Mouse (Mus musculus): ENCODE measurements at regions not wholly inside any gene's neighbourhood (a gene's known extent, or its start where the extent isn't known, plus 50 kb on each side); places are given as distances from the start of the nearest gene placed in this dataset.

DNA sequence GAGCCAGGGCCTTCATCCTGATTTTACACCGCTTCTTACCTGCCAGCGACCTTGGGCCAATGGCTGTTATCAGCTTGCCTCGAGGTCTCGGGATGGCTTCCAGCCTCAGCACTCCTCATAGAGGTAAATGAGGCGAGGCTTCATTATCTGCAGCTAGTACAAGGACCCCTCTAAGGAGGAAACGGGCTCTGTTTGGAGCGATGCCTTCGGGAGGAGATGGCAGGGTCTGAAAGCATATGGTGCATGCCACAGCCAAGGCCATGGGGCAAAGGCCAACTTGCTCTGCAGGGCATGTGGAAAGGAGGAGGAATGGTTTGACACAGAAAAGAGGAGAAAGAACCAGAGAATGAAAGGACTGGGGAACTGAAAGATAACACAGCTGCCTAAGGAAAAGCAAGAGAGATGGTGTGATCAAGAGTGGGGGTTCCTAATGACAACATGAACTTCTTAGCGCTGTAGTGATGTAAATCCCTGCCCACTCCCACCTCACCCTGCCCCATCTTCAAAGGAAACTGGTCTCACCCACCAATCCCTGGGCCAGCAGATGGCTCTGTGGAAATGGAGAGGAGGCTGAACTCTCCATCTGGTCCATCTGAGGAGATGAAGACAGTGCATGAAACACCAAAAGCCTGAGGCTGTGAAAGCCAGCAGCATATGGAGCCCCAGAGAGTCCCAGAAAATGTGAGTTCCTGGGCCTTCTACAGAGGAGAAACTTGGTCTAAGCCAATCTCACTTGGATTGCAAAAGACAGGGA is 134.0 kb downstream of the Rplp1 start:
- WGBS, result 68% methylated on average over 9 of the region's 9 CpGs

DNA sequence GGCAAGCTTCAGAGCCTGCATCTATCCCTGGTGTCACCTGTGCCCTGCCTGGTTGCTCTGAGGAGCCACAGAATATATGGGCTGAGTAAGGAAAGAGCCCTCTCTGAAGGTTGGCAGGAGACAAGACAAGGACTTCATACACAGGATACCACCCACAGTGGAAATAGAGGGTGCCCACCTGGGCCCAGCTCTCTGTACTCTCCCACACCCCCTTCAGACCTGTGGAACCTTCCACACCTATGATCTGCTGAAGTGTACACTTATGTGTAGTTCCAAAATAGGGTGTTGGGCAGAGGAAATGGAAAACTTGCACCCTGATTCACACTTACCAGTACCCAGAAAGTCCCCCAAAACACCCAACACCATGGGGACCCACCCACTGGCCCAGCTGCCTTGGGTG is 135.2 kb downstream of the Rplp1 start:
- peaks cover 34% of the 10 kb centered on the region; the same call in 1 of the 2 replicates for H3K27me3 ChIP-seq (ENCODE audit: control insufficient read depth, insufficient read depth, low read length)
- no peaks in the 10 kb centered on the region for H3K4me1 ChIP-seq (ENCODE audit: control insufficient read depth, insufficient read depth)
- no peak overlapping the region for H3K9ac ChIP-seq (replicated peaks; ENCODE audit: low read depth, low read length)
- H3K36me3 ChIP-seq (replicated peaks; ENCODE audit: control insufficient read depth, insufficient read depth, low read length), result no peaks in the 10 kb centered on the region
- H3K4me3 ChIP-seq (ENCODE audit: low read depth, low read length), result no peak overlapping the region
- DNase-seq (ENCODE audit: low spot score) (no peak), ATAC-seq (ENCODE audit: insufficient read depth, low read depth) (no peak)
- no peaks in the 10 kb centered on the region for H3K9me3 ChIP-seq (replicated peaks; ENCODE audit: control insufficient read depth, low read length)
- no peak overlapping the region for H3K4me2 ChIP-seq (ENCODE audit: low read depth, low read length)
- TF ChIP-seq CTCF (IDR thresholded peaks at IDR 0.05; ENCODE audit: low read depth) (no peak), EP300 (IDR thresholded peaks at IDR 0.05; ENCODE audit: low read depth) (no peak)
- no peak overlapping the region for H3K27ac ChIP-seq (ENCODE audit: low read depth)

More for the DNA sequence above, 134.0 kb downstream of the Rplp1 start:
- no peaks in the 10 kb centered on the region for H3K9me3 ChIP-seq (replicated peaks; ENCODE audit: control insufficient read depth, low read length)
- ATAC-seq (ENCODE audit: insufficient read depth, low read depth) (no peak), DNase-seq (ENCODE audit: low spot score) (no peak)
- no peak overlapping the region for H3K4me2 ChIP-seq (ENCODE audit: low read depth, low read length)
- H3K36me3 ChIP-seq (replicated peaks; ENCODE audit: control insufficient read depth, insufficient read depth, low read length), result no peaks in the 10 kb centered on the region
- no peak overlapping the region for H3K4me3 ChIP-seq (ENCODE audit: low read depth, low read length)
- no peaks in the 10 kb centered on the region for H3K4me1 ChIP-seq (ENCODE audit: control insufficient read depth, insufficient read depth)
- TF ChIP-seq CTCF (IDR thresholded peaks at IDR 0.05; ENCODE audit: low read depth) (no peak), EP300 (IDR thresholded peaks at IDR 0.05; ENCODE audit: low read depth) (no peak)
- peaks cover 40% of the 10 kb centered on the region; the same call in 1 of the 2 replicates for H3K27me3 ChIP-seq (ENCODE audit: control insufficient read depth, insufficient read depth, low read length)
- no peak overlapping the region for H3K9ac ChIP-seq (replicated peaks; ENCODE audit: low read depth, low read length)
- no peak overlapping the region for H3K27ac ChIP-seq (ENCODE audit: low read depth)

DNA sequence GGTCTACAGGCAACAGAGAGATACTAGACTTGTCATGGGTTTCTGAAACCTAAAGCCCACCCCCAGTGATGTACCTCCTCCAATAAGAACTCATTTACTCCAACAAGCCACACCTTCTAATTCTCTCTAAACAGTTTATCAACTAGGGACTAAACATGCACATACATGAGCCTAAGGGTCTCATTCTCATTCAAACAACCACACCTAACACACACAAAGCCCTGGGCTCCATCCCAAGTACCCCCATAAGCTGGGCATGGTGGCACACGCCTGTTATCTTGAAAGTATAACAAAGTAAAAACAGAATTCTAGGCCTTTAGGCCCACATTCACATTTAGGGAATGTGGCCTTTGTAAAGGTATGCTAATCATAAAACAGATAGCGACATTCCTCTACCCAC is 137.9 kb downstream of the Rplp1 start:
- WGBS, result 78% methylated on average over 2 of the region's 2 CpGs

DNA sequence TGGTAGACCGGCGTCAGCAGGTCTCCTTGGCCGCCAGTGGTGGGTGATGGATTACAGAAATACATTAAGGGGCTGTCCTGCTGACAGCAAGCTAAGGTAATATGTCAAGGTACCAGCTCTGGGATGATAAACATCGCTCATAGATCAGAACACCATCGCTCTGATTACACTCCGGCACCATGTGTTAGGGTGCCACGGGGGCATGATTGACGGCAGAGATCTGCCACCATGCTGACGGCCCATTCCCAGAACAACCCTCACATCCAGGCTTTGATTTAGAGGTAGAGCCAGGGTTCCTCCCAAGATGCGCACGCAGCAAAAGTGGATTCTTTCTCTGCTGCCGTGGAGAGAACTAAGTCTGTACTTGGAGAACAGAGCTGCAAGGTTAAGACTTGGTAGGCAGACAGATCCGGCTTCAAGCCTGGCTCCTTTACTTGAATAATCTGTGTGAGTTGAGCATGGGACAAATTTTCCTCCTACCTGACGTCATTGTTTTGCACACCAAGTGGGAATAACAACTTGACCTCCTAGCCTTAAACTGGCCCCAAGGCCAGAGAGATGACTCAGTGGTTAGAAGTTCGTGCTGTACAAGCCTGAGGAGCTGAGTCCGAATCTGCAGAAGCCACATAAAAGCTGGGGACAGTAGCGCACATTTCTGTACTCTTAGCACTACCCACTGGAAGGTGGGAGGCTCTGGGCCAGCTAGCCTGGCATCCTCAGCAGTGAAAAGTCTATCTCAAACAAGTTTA is 144.0 kb downstream of the Rplp1 start:
- Histone ChIP-seq H3K4me2 (ENCODE audit: low read depth, low read length) (no peak overlapping the region), H3K4me1 (ENCODE audit: control insufficient read depth, insufficient read depth) (no peaks in the 10 kb centered on the region), H3K36me3 (replicated peaks; ENCODE audit: control insufficient read depth, insufficient read depth, low read length) (no peaks in the 10 kb centered on the region), H3K9me3 (replicated peaks; ENCODE audit: control insufficient read depth, low read length) (no peaks in the 10 kb centered on the region), H3K4me3 (ENCODE audit: low read depth, low read length) (no peak overlapping the region), H3K9ac (replicated peaks; ENCODE audit: low read depth, low read length) (no peak overlapping the region), H3K27ac (ENCODE audit: low read depth) (no peak overlapping the region), H3K27me3 (ENCODE audit: control insufficient read depth, insufficient read depth, low read length) (peaks cover 7% of the 10 kb centered on the region; the same call in 1 of the 2 replicates)
- no peak for ATAC-seq (ENCODE audit: insufficient read depth, low read depth)
- WGBS, result 67% methylated on average over 17 of the region's 17 CpGs
- DNase-seq (ENCODE audit: low spot score), result no peak
- TF ChIP-seq EP300 (IDR thresholded peaks at IDR 0.05; ENCODE audit: low read depth) (no peak), CTCF (IDR thresholded peaks at IDR 0.05; ENCODE audit: low read depth) (no peak)

More for the DNA sequence above, 137.9 kb downstream of the Rplp1 start:
- Histone ChIP-seq H3K27me3 (ENCODE audit: control insufficient read depth, insufficient read depth, low read length) (peaks cover 21% of the 10 kb centered on the region; the same call in 1 of the 2 replicates), H3K4me3 (ENCODE audit: low read depth, low read length) (no peak overlapping the region), H3K9ac (replicated peaks; ENCODE audit: low read depth, low read length) (no peak overlapping the region), H3K9me3 (replicated peaks; ENCODE audit: control insufficient read depth, low read length) (no peaks in the 10 kb centered on the region), H3K4me2 (ENCODE audit: low read depth, low read length) (no peak overlapping the region), H3K4me1 (ENCODE audit: control insufficient read depth, insufficient read depth) (no peaks in the 10 kb centered on the region), H3K27ac (ENCODE audit: low read depth) (no peak overlapping the region), H3K36me3 (replicated peaks; ENCODE audit: control insufficient read depth, insufficient read depth, low read length) (no peaks in the 10 kb centered on the region)
- TF ChIP-seq EP300 (IDR thresholded peaks at IDR 0.05; ENCODE audit: low read depth) (no peak), CTCF (IDR thresholded peaks at IDR 0.05; ENCODE audit: low read depth) (no peak)
- ATAC-seq (ENCODE audit: insufficient read depth, low read depth), result no peak
- DNase-seq (ENCODE audit: low spot score), result no peak

DNA sequence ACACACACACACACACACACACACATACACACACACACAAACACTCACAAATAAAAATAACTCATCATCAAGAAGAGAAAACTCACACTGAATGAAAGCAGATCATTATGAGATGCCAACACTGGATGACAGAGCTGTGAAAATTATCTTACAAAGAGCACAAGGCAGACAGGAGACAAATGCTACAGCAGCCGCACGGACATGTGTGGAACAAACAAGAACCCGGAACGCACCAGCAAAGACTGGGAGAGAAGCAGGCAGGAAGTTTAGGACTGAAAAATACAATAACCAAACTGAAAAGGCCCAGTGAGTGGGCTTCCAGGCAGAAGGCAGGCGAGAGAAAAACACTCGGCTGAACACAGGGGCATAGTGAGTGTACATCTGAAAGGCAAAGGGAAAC is 148.2 kb downstream of the Rplp1 start:
- H3K27me3 ChIP-seq (ENCODE audit: control insufficient read depth, insufficient read depth, low read length), result peaks cover 18% of the 10 kb centered on the region; the same call in 1 of the 2 replicates
- DNase-seq (ENCODE audit: low spot score) (no peak), ATAC-seq (ENCODE audit: insufficient read depth, low read depth) (no peak)
- WGBS, result 76% methylated on average over 6 of the region's 6 CpGs
- H3K36me3 ChIP-seq (replicated peaks; ENCODE audit: control insufficient read depth, insufficient read depth, low read length), result no peaks in the 10 kb centered on the region
- no peak overlapping the region for H3K9ac ChIP-seq (replicated peaks; ENCODE audit: low read depth, low read length)
- H3K27ac ChIP-seq (ENCODE audit: low read depth), result no peak overlapping the region
- H3K4me1 ChIP-seq (ENCODE audit: control insufficient read depth, insufficient read depth), result no peaks in the 10 kb centered on the region
- TF ChIP-seq CTCF (IDR thresholded peaks at IDR 0.05; ENCODE audit: low read depth), result no peak
- H3K9me3 ChIP-seq (replicated peaks; ENCODE audit: control insufficient read depth, low read length), result no peaks in the 10 kb centered on the region
- no peak overlapping the region for H3K4me2 ChIP-seq (ENCODE audit: low read depth, low read length)
- no peak overlapping the region for H3K4me3 ChIP-seq (ENCODE audit: low read depth, low read length)
